Mouse (Mus musculus): ENCODE results near the gene Snapc4. TPM values are rescaled to one million over a fixed set of nuclear protein-coding genes. Genes with fewer than 3 reads are reported as not detected.

The Snapc4 gene
- polyA plus RNA-seq, 1 experiment from 2014 or later = 18.3 TPM

DNA sequence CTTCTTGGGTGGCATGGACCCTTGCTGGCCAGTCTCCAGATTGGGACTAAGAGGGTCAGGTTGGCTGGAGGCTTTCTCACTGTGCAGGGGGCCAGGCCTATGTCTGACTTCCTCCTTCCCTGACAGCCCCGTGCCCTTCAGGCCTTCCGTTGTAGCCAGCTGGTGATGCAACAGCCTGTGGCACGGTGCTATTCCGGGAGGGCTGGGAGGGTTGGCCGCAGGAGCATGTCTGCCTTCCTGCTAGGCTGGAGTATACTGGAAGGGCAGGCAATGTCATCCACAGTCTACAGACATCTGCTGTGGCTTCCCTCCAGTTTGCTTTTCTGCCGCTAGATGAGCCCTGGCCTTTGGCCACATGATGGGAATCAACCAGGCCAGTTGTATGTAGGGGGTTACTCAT lies 20.5 kb downstream of the Snapc4 start:
- Histone ChIP-seq H3K36me3 (ENCODE audit: control insufficient read depth, insufficient read depth, low read length) (peaks cover 26% of the 10 kb centered on the region; the same call in 1 of the 2 replicates), H3K4me2 (ENCODE audit: low read length) (no peak overlapping the region), H3K27ac (replicated peaks in 1 of 2; ENCODE audit: control insufficient read depth in 1 of 2, insufficient read depth in 1 of 2, low read depth in 2 of 2, low read length in 2 of 2) (no peak overlapping the region), H3K4me3 (ENCODE audit: control insufficient read depth in 1 of 2, insufficient read depth in 1 of 2, low read depth in 1 of 2, low read length in 2 of 2) (no peak overlapping the region), H3K9ac (ENCODE audit: low read length) (no peak overlapping the region), H3K27me3 (ENCODE audit: control insufficient read depth, insufficient read depth, low read length) (no peaks in the 10 kb centered on the region), H3K9me3 (ENCODE audit: control insufficient read depth, low read length) (no peaks in the 10 kb centered on the region), H3K4me1 (ENCODE audit: control insufficient read depth in 2 of 2, insufficient read depth in 2 of 2, low read length in 2 of 2) (peaks cover 5 to 8% of the 10 kb centered on the region in 2 experiments)
- no peak for ATAC-seq (ENCODE audit: insufficient number of reproducible peaks, insufficient read depth, low FRiP score, low read depth)
- WGBS = 54% methylated on average over 6 of the region's 6 CpGs

DNA sequence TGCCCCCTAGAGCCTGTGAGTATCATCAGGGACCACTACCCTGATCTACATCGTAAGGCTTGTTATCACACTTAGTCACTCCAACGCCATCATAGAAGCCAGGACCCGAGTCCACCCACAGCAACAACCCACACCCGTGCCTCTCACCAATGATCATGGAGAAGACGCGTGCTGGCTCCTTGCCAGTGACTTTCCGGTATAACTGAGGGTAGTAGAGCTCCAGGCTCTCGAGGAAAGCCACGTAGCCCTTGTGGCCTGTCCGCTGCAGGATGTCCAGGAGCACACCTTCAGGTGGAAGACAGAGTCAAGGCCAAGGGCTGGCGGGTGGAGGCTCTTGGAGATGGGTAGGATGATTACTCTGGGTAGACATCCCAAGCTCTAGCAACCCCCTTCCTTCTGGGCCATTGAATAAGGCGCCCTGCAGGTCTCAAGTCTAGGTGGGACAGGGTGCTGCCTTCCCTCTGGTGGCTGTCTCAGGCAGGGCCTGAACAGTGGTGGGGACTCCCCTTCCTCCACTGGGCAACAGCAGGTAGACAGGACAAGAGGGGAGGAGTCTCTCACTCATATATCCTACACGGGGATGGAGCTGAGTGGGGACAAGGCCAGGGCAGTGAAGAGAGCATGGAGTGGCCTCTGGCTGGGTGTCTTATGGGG lies 21.7 kb downstream of the Snapc4 start:
- no peak overlapping the region for H3K9ac ChIP-seq (ENCODE audit: low read length)
- ATAC-seq (ENCODE audit: insufficient number of reproducible peaks, insufficient read depth, low FRiP score, low read depth) = no peak
- no peak overlapping the region for H3K4me2 ChIP-seq (ENCODE audit: low read length)
- H3K36me3 ChIP-seq (ENCODE audit: control insufficient read depth, insufficient read depth, low read length) = peaks cover 15% of the 10 kb centered on the region; the same call in 1 of the 2 replicates
- no peaks in the 10 kb centered on the region for H3K9me3 ChIP-seq (ENCODE audit: control insufficient read depth, low read length)
- no peaks in the 10 kb centered on the region for H3K4me1 ChIP-seq (ENCODE audit: control insufficient read depth in 2 of 2, insufficient read depth in 2 of 2, low read length in 2 of 2)
- 79% methylated on average over 13 of the region's 13 CpGs for WGBS
- H3K27me3 ChIP-seq (ENCODE audit: control insufficient read depth, insufficient read depth, low read length) = no peaks in the 10 kb centered on the region
- no peak overlapping the region for H3K4me3 ChIP-seq (ENCODE audit: control insufficient read depth in 1 of 2, insufficient read depth in 1 of 2, low read depth in 1 of 2, low read length in 2 of 2)
- H3K27ac ChIP-seq (replicated peaks in 1 of 2; ENCODE audit: control insufficient read depth in 1 of 2, insufficient read depth in 1 of 2, low read depth in 2 of 2, low read length in 2 of 2) = no peak overlapping the region

DNA sequence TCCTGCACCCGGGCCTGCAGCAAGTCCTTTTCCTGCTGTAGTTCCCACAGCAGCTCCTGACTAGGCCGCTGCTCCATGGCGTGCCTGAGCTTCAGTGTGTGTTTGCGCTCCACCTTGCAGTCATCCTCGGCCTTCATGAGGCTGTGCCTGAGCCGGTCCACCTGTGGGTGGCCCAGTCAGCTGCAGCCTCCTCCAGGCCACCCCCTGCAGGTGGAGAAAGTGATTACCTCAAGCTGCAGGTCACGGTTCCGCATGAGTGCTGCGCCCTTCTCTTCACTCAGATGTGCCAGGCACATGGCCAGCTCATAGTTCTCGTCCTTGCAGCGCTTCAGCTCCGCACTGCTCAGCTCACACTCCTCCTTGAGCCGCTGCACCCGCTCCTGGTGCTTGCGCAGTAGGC lies 23.0 kb downstream of the Snapc4 start:
- no peaks in the 10 kb centered on the region for H3K27me3 ChIP-seq (ENCODE audit: control insufficient read depth, insufficient read depth, low read length)
- peaks cover 4% of the 10 kb centered on the region in 2 experiments for H3K4me1 ChIP-seq (ENCODE audit: control insufficient read depth in 2 of 2, insufficient read depth in 2 of 2, low read length in 2 of 2)
- no peak overlapping the region for H3K4me2 ChIP-seq (ENCODE audit: low read length)
- ATAC-seq (ENCODE audit: insufficient number of reproducible peaks, insufficient read depth, low FRiP score, low read depth) = no peak
- no peaks in the 10 kb centered on the region for H3K9me3 ChIP-seq (ENCODE audit: control insufficient read depth, low read length)
- peaks cover 3% of the 10 kb centered on the region; the same call in 1 of the 2 replicates for H3K36me3 ChIP-seq (ENCODE audit: control insufficient read depth, insufficient read depth, low read length)
- no peak overlapping the region for H3K27ac ChIP-seq (replicated peaks in 1 of 2; ENCODE audit: control insufficient read depth in 1 of 2, insufficient read depth in 1 of 2, low read depth in 2 of 2, low read length in 2 of 2)
- H3K9ac ChIP-seq (ENCODE audit: low read length) = no peak overlapping the region
- 52% methylated on average over 15 of the region's 15 CpGs for WGBS
- H3K4me3 ChIP-seq (ENCODE audit: control insufficient read depth in 1 of 2, insufficient read depth in 1 of 2, low read depth in 1 of 2, low read length in 2 of 2) = no peak overlapping the region

DNA sequence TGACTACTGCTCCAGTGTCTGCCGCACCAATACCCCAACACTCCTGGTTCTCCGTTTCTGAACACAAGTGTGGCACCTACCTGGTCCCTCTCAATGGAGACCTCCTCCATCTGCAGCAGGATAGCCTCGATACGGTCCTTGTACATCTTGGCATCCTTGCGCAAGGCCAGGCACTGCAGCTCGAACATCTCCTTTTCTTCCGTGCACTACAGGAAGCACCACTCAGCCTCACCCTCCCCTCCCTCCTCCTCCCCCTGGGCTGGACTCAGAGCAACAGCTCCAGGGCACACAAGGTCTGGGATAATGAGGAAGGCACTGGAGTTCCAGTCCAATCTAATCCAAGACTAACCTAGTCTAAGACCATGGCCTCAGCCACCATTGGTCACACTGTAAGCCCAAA lies 23.8 kb downstream of the Snapc4 start:
- Histone ChIP-seq H3K27ac (replicated peaks in 1 of 2; ENCODE audit: control insufficient read depth in 1 of 2, insufficient read depth in 1 of 2, low read depth in 2 of 2, low read length in 2 of 2) (no peak overlapping the region), H3K27me3 (ENCODE audit: control insufficient read depth, insufficient read depth, low read length) (no peaks in the 10 kb centered on the region), H3K4me1 (ENCODE audit: control insufficient read depth in 2 of 2, insufficient read depth in 2 of 2, low read length in 2 of 2) (peaks cover 4 to 5% of the 10 kb centered on the region in 2 experiments), H3K9me3 (ENCODE audit: control insufficient read depth, low read length) (no peaks in the 10 kb centered on the region), H3K9ac (ENCODE audit: low read length) (no peak overlapping the region), H3K4me2 (ENCODE audit: low read length) (no peak overlapping the region), H3K4me3 (ENCODE audit: control insufficient read depth in 1 of 2, insufficient read depth in 1 of 2, low read depth in 1 of 2, low read length in 2 of 2) (no peak overlapping the region), H3K36me3 (ENCODE audit: control insufficient read depth, insufficient read depth, low read length) (no peaks in the 10 kb centered on the region)
- ATAC-seq (ENCODE audit: insufficient number of reproducible peaks, insufficient read depth, low FRiP score, low read depth) = no peak
- 66% methylated on average over 7 of the region's 7 CpGs for WGBS

DNA sequence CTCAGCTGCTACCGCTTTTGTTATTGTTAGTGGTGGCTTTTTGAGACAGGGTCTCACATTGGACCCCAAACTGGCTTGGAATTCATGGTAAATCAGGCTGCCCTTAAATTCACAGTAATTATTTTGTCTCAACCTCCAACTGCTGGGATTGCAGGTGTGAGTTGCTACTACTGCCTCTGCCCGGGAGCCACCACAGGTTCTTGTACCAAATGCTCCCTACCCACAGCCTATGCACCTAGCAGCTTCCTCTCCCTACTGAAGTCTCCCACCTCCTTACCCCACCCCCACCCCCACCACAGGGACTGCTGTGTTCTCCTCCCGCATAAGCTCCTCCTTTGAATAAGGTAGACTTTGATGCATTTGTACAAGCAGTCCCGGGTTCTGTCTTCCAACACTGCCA lies 24.2 kb downstream of the Snapc4 start:
- no peak overlapping the region for H3K9ac ChIP-seq (ENCODE audit: low read length)
- no peak overlapping the region for H3K27ac ChIP-seq (replicated peaks in 1 of 2; ENCODE audit: control insufficient read depth in 1 of 2, insufficient read depth in 1 of 2, low read depth in 2 of 2, low read length in 2 of 2)
- no peaks in the 10 kb centered on the region for H3K36me3 ChIP-seq (ENCODE audit: control insufficient read depth, insufficient read depth, low read length)
- ATAC-seq (ENCODE audit: insufficient number of reproducible peaks, insufficient read depth, low FRiP score, low read depth) = no peak
- no peaks in the 10 kb centered on the region for H3K9me3 ChIP-seq (ENCODE audit: control insufficient read depth, low read length)
- H3K4me2 ChIP-seq (ENCODE audit: low read length) = no peak overlapping the region
- H3K4me3 ChIP-seq (ENCODE audit: control insufficient read depth in 1 of 2, insufficient read depth in 1 of 2, low read depth in 1 of 2, low read length in 2 of 2) = no peak overlapping the region
- H3K27me3 ChIP-seq (ENCODE audit: control insufficient read depth, insufficient read depth, low read length) = no peaks in the 10 kb centered on the region
- H3K4me1 ChIP-seq (ENCODE audit: control insufficient read depth in 2 of 2, insufficient read depth in 2 of 2, low read length in 2 of 2) = peaks cover 5 to 7% of the 10 kb centered on the region in 2 experiments
- 75% methylated on average over 4 of the region's 4 CpGs for WGBS

DNA sequence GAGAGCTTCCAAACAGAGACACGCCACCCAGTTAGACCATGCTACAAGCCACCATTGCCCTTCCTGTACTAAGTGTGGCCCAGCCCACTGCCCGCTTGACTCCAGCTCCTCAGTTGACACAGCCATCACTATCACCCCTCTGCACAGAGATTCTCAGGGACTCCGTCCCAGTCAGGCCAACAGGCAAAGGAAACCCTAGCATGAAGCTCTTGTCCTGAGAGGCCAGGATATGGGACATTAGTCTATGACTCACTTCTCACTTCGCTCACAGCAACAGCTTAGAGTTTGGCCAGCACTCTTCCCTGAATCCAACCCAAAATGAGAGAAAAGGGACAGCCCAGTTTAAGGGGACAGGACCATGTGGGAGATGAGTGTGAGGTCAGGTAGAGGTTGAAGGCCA lies 26.1 kb downstream of the Snapc4 start:
- H3K27ac ChIP-seq (replicated peaks in 1 of 2; ENCODE audit: control insufficient read depth in 1 of 2, insufficient read depth in 1 of 2, low read depth in 2 of 2, low read length in 2 of 2) = no peak overlapping the region
- no peak for ATAC-seq (ENCODE audit: insufficient number of reproducible peaks, insufficient read depth, low FRiP score, low read depth)
- H3K4me3 ChIP-seq (ENCODE audit: control insufficient read depth in 1 of 2, insufficient read depth in 1 of 2, low read depth in 1 of 2, low read length in 2 of 2) = no peak overlapping the region
- H3K36me3 ChIP-seq (ENCODE audit: control insufficient read depth, insufficient read depth, low read length) = peaks cover 11% of the 10 kb centered on the region
- H3K4me2 ChIP-seq (ENCODE audit: low read length) = no peak overlapping the region
- H3K9ac ChIP-seq (ENCODE audit: low read length) = no peak overlapping the region
- H3K9me3 ChIP-seq (ENCODE audit: control insufficient read depth, low read length) = no peaks in the 10 kb centered on the region
- no peaks in the 10 kb centered on the region for H3K27me3 ChIP-seq (ENCODE audit: control insufficient read depth, insufficient read depth, low read length)
- 82% methylated on average over 4 of the region's 4 CpGs for WGBS
- H3K4me1 ChIP-seq (ENCODE audit: control insufficient read depth in 2 of 2, insufficient read depth in 2 of 2, low read length in 2 of 2) = peaks cover 14 to 15% of the 10 kb centered on the region in 2 experiments

DNA sequence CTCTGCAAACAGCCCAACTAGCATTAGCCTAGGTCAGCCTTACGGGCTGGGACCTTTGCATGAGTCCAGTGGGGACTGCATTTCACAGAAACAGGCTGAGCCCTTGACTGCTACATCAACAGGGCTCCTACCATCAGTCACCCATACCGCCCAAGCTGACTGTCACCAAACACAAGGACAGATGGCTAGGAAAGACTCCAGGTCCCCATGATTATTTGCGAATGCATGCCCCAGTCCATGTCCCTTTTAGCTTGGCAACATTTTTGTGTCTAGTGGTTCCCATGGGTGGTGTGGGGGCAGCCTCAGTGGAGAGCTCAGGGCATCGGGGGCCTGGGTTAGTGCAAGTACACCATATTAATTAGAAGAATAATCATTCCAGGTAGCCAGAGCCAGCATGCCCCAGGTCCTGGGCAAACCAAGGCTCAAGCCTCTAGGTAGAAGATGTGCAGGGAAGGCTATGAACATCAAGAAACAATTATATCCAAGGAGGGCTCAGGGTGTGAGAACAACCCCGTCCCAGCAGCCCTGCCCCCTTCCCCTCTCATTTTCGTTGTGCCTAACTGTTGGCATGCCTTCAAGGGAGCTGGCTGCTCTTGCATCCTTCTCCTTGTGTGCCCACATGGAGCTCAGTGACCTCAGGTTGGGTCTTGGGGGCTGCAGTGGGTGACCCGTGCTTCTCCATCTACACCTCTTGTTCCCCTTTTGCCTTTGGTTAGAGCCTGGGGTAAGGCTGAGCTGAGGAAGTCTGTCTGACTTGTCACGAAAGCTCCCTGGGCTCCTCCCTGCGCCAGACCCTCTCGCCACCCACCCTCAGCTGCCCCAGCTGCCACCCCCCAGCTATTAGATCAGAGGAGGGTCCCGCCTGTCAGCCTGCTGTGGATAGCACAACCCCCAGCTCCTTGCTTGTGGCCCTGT lies 27.1 kb downstream of the Snapc4 start:
- Histone ChIP-seq H3K9me3 (ENCODE audit: control insufficient read depth, low read length) (no peaks in the 10 kb centered on the region), H3K4me3 (ENCODE audit: control insufficient read depth in 1 of 2, insufficient read depth in 1 of 2, low read depth in 1 of 2, low read length in 2 of 2) (peak overlapping the region in 1 of 2 experiments; percentile 89; a peak in 2 of 4 replicates), H3K4me1 (ENCODE audit: control insufficient read depth in 2 of 2, insufficient read depth in 2 of 2, low read length in 2 of 2) (peaks cover 14 to 15% of the 10 kb centered on the region in 2 experiments), H3K36me3 (ENCODE audit: control insufficient read depth, insufficient read depth, low read length) (peaks cover 22% of the 10 kb centered on the region), H3K4me2 (ENCODE audit: low read length) (peak overlapping the region; percentile 93), H3K9ac (ENCODE audit: low read length) (peak overlapping the region; percentile 96; the same call in 1 of the 2 replicates), H3K27me3 (ENCODE audit: control insufficient read depth, insufficient read depth, low read length) (no peaks in the 10 kb centered on the region), H3K27ac (replicated peaks in 1 of 2; ENCODE audit: control insufficient read depth in 1 of 2, insufficient read depth in 1 of 2, low read depth in 2 of 2, low read length in 2 of 2) (no peak overlapping the region)
- no peak for ATAC-seq (ENCODE audit: insufficient number of reproducible peaks, insufficient read depth, low FRiP score, low read depth)
- 90% methylated on average over 11 of the region's 11 CpGs for WGBS
